Mouse (Mus musculus) left cerebral cortex, postnatal 25 days (tissue): Measurements from ENCODE around the gene Rab1a. TPM values are rescaled to one million over a fixed set of nuclear protein-coding genes. Genes with fewer than 3 reads are reported as not detected.
"Not testable (repeated sequence)": the region's sequence is repeated elsewhere in the genome, so short reads cannot be mapped to it uniquely, and the experiment has no call there.

Source experiments
- DNase-seq, 2 experiments: peaks; one replicate each; pipeline ENCODE4 v3.0.0; 2022; ENCODE audit warnings: low spot score in 2 of 2, mixed read lengths in 1 of 2
- intact Hi-C: fragments of 180-260 bp; cut with DNase I; formaldehyde crosslinking; loops from one replicate; pipeline ENCODE4 v1.15.1; 2025
- total RNA-seq, 2 experiments: library from RNA; stranded (reverse); gene quantifications; 2 replicates each; pipeline ENCODE4 v1.2.3; 2021

Rab1a gene
- total RNA-seq, 2 experiments from 2014 or later: 196 to 209 TPM

DNA sequence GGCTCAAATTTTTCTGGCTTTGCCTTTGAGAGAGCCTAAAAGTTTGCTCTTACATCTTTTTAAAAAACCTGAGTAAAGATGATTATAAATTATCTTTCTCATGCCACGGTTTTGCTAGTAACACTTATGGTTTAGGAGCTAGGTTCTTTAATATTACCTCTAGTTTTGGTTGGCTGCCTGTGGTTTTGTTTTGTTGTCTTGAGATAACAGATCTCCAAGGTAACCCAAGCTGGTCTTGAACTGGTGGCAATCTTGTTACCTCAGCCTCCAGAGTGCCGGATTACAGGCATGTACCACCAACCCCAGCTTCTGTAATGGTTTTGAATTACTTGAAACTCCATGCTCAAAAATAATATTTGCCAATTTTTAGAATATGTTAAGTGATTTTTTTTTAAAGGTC, 10.6 kb downstream of the Rab1a start:
- intact Hi-C loops: no loop called here
- DNase-seq: no peak

DNA sequence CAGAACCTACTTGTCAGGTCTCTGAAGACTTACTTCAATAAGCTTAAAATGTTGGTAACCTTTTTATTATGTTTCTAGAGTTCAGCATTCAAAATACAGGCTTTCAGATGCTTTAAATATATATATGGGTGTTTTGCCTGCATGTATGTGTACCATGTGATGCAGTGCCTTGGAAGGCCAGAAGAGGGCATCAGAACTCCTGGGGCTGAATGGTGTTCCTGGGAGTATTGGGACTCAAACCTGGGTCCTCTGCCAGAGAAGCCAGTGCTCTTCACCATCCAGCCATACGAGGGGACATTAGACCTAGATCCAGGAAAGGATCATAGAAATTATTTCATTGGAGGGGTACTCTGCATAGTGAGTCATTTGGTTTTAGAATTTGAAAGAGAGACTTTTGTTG, 13.5 kb downstream of the Rab1a start:
- intact Hi-C loops: no loop called here
- DNase-seq: no peak

DNA sequence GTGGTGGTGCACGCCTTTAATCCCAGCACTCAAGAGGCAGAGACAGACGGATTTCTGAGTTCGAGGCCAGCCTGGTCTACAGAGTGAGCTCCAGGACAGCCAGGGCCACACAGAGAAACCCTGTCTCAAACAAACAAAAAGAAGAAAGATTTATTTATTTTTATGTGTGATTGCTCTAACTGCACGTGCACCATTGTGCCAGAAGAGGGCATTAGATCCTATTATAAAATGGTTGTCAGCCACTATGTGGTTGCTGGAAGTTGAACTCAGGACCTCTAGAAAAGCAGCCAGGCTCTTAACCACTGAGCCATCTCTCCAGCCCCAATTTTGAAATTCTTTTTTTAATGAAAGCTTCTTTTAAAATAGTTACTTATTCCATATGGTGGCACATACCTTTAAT, 15.2 kb downstream of the Rab1a start:
- intact Hi-C loops: no loop called here
- DNase-seq: no peak

DNA sequence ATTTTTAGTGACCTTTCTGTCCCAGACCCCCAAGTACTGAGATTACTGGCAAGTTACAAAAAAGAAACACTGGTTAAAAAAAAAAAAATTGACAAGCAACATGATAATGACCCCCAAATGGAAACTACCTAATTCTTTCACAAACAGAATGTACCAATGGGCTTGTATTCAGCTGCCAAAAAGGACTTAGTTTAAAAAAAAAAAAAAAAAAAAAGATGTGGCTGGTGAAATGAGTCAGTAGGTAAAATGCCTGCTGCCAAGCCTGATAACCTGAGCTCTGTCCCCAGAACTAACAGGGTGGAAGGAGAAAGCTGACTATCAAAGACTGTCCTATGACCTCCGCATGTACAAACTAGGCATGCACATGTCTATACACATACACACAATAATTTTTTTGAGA, 16.0 kb downstream of the Rab1a start:
- intact Hi-C loops: no loop called here
- no peak for DNase-seq

DNA sequence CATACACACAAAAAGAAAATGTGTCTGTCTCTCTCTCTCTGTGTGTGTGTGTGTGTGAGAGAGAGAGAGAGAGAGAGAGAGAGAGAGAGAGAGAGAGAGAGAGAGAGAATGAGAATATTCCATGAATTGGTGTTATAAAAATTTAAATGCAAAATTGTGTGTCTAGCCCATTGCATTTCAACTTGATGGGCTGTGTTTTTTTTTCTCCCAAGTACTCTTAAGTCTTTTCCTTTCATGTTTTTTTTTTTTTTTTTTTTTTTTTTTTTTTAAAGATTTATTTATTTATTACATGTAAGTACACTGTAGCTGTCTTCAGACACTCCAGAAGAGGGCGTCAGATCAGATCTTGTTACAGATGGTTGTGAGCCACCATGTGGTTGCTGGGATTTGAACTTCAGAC, 20.4 kb downstream of the Rab1a start:
- DNase-seq, intact Hi-C loops: not testable (repeated sequence)

DNA sequence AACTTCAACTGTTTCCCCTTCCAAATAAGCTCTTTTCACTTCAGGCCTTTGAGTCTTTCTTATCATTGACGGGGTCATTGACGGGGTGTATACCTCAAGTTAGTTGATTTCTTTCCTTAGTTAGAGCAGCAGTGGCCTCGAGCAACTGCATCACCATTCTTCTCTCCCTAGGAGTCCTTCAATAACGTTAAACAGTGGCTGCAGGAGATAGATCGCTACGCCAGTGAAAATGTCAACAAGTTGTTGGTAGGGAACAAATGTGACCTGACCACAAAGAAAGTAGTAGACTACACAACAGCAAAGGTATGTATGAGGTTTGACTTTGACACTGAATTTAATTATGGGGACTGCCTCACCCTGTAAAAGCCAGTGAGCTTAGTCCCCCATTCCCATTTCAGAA, 23.0 kb downstream of the Rab1a start:
- intact Hi-C loops: no loop called here
- no peak for DNase-seq

DNA sequence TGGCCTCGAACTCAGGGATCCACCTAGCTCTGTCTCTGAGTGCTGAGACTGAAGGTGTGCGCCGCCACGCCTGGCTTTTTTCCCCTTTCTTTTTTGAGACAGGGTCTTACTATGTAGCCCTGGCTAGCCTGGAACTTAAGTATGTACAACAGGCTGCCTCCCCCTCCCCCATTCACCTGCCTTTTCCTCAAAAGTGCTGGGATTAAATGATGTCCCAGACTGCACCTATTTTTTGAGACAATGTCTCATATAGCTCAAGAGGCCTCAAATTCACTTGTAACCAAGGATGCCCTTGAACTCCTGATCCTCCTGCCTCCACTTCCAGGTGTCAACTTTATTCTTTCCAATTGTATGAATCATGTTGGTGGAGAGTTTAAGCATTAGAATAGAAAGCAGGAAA, 24.7 kb downstream of the Rab1a start:
- no peak for DNase-seq
- intact Hi-C loops: no loop called here

DNA sequence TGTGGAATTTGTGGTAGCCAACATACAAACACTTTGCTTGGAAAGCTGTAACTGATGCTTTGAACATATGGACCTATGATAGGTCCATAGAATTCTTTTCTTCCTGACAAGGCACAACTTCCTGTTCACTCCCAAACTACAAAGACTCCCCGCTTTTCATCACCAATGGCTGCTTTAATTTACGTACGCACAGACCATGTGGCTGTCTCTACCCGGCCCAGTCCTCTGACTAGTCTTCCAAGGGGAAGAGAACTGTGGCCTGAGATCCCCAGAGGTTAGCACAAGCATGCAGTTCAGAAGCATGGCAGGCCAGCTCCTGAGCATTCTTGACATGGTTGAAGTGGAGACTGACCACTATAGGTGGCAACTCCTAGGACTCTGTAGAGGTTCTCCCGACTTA, 27.4 kb downstream of the Rab1a start:
- DNase-seq: no peak
- intact Hi-C loops: no loop called here

DNA sequence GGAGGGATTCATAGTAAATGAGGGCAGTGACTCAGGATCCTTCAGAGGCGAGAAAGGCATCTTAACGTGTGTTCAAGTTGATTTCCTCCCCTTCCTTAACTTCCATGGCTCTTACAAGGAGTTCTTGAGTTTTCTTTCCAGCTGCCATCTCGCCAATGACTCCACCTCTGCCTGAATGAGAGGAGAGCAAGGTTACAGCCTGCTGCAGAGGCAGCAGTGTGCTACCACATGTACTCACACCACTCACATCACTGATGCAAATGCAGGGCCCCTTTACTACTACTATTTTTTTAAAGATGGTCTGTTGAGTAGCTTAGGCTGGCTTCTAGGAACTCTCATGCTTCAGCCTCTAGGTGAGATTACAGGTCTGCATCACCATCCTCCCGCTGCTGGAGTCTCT, 28.1 kb downstream of the Rab1a start:
- intact Hi-C loops: no loop called here

DNA sequence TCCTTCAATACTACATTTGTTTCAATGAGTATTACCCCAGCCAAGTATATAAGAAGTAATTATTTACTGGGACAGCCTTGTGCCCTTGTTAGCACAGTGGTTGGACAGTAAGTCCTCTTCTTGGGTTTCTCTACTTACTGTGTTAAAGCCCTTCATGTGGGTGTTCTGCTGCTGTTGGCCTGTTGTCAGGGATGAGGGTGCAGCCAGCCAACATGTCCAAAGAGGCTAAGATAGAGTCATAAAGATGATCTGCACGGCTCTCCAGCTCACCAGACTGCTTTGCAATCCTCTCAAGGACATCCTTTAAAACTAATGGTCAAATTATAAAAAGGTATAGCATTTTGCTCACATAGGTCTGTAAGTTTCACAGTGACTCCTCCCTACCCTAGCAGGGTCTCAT, 29.1 kb downstream of the Rab1a start:
- DNase-seq: no peak
- intact Hi-C loops: no loop called here

More for the DNA sequence above, 28.1 kb downstream of the Rab1a start:
- DNase-seq: no peak

DNA sequence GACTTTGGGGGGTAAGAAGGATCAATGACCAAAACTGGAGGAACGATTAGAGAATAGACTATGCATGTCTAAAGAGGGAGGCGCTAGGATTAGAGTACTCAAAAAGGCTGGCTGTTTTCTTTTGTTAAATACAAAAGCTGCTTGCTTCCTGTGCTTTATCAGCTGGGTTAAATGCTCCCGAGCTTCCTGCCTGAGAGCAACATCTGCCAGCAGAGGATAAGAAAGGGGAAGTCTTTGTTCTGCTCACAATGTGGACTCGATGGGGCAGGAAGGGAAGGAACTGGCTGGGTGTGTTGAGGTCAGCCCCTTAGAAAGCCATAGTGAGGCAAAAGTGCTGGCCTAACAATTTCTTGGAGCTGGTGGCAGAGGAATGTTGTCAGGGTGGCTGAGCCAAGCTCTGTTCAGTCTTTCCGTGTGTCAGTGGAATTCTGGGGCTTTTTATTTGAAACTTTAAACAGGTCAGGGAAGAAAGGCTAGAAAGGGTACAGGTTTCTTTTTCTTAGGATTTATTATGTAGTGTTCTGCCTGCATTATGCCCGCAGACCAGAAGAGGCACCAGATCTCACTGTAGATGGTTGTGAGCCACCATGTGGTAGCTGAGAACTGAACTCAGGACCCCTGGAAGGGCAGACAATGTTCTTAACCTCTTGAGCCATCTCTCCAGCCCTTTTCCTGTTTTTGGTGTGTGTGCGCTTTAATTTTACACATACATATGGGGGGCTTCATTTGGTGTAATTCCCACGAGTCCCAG, 30.1 kb downstream of the Rab1a start:
- intact Hi-C loops: no loop called here
- peak in 1 of 2 experiments; percentile 60 for DNase-seq

DNA sequence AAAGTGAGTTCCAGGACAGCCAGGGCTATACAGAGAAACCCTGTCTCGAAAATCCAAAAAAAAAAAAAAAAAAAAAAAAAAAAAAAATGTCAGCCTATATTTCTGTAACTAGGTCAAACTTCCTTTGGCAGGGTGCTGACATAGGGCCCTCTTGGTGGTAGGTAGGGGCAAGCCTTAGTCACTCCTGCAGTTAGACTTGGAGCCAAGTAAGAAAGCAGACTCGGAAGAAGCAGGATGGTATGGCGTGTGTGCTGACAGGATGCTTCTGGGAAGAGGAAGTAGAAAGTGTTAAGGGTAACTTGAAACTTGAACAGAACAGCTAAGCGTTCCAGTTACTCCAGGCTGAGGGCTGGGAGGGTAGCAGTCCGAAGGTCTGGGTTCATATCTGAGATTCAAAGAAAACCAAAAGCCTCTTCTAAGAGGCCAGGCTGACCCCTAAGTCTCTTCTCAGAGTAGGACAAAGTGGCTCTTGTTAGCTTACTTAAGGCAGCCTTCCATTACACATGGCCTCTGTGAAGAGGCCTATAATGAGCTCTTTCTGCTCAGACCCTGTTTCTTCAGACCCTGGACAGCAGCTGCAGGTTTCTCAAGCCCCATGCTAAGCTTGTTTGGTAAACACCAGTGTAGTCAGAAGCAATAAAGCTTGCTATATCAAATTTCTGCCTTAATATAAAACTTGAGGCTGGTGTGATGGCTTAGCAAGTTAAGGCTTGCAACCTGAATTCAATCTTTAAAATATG, 31.0 kb downstream of the Rab1a start:
- DNase-seq: no peak
- intact Hi-C loops: no loop called here

DNA sequence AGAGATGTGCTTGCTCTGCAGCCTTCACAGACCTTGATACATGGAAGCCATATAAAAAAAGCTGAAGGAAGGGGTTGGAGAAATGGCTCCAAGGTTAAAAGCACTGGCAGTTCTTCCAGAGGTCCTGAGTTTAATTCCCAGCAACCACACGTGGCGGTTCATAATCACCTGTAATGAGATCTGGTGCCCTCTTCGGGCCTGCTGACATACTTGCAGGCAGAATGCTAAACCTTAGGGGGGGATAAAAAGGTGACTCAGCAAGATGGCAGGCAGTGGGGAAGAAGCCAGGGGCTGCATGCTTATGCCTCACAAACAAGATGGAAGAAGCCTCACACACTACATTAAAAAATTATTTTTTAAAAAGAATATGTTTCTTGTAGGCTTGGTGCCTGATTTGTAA, 33.0 kb downstream of the Rab1a start:
- intact Hi-C loops: no loop called here
- DNase-seq: no peak

DNA sequence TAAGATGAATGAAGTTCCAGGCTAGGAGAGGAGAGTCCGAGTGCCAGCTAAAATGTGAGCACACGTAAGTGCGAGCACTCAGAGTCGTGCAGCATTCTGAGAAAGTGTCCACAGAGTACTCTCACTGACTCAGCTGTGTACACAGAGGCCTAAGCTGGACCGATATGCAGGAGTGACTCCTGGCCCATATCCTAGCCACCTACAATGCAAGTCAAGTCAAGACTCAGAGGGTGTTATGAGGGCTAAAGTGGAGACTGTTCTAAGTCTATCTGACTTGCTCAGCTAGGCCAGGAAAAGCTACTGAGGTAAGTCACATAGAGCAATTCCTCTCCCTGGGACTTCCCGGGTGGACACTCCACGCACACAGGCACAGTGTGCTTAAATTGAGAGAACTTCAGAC, 35.8 kb downstream of the Rab1a start:
- intact Hi-C loops: no loop called here
- no peak for DNase-seq

DNA sequence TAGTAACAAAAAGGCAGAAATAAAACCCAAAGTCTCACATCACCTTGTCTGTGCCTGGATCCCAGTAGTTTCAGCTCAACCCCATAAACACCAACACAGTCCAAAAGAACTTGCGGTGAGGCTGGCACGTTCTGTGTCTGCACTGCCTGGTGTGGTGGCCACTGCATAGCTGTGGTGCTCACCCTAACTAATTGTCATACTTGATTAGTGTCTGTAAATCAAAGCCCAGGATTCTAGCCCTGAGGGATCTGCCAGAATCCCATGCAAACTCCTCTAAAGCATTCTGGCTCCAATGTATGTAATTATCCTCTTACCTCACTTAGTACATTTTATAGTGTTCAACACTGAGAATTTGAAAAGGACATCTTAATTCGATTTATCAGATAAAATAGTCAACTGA, 36.7 kb downstream of the Rab1a start:
- intact Hi-C loops: no loop called here
- no peak for DNase-seq

DNA sequence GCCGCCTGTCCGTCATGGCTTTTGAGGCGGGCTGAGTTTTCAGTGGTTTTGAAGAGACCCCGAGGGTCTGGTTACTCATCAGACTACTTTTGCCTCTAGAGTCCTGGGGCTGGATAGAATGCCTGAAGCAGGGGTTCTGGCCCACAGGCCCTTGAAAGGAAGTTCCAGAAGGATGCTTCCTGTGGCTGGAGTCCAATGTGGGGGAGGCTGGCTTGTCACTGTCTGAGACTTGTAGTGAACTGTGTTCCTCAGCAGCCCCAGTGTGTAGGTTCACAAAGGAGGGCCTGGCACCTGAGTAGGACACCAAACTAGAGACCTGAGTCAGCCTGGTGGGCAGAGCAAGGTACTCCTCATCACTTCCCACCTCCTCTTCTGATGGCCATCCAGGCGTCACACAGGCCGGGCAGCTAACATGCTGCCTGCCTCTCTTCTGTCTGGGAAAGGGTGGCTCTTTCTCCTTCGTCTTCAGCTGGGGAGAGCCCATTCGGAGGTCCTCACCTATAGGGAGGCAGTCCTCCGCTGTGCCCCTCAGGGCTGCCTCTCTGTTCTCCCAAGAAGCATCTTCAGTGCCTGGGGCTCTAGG, 38.1 kb downstream of the Rab1a start:
- DNase-seq: no peak
- intact Hi-C loops: no loop called here

DNA sequence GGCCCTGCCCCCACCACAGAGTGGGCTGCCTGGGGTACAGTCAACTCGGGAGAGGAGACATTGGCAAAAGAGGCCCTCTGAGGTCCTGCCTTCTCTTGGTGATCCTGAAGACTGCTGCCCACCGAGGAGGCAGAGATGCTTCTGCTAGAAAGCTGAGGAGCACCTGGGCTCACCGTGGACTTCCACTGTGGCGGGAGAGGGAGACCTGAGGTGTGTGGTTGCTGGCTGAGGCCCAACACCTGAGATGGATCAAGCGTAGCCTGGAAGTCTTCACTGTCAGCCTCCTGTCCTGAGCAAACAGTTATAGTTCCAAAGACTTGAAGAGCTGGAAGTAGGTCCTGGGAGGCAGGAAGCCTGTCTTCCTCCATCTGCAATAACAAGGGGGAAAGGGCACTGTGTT, 39.1 kb downstream of the Rab1a start:
- intact Hi-C loops: no loop called here

DNA sequence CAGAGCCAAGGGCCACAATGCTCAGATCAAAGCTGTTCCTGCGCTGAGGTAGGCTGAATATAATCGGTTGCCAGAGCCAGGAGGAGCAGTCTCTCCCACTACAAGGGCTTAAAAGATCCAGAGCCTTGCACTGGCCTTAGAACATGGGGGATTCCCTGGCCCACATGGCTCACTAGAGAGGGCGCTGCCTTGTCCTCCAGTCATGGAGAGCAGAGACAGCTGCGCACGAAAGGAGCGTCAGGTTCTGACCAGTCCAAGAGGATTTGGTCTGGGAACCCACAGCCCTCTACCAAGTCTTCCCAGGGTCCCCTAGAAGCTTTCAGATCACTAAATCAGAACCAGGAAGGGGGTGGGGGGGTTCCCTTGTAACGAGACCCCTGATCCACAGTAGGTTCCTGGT, 40.1 kb downstream of the Rab1a start:
- intact Hi-C loops: no loop called here
- DNase-seq: no peak

More for the DNA sequence above, 39.1 kb downstream of the Rab1a start:
- DNase-seq: no peak

DNA sequence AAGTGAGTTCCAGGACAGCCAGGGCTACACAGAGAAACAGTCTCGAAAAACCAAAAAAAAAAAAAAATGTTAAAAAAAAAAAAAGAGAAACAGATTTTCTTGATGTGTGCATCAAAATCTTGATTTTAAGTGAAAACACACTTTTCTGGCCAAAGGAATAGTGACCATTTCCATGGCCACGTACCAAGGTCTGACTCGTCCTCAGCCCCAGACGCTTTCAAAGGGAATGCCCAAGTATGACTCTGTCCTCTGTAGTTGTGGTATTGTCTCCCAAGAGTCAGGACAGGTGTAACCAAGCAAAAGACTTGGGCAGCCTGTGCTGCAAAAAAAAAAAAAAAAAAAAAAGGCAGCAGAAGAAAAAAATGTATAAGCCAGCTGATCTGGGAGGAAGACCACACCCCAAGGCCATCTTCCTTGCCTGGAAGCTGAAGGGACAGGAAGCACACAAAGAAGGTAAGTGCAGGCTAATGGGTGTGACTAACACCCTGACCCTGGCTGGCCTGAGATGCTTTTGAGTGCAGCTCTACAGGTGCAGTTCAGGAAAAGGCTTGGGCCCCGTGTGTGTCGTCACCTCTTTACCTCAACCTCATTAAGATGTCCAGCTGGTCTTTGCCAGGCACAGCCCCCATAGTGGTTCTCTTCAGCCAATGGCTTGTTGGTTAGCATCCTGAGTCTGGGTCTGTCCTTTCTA, 41.3 kb downstream of the Rab1a start:
- no peak for DNase-seq
- intact Hi-C loops: no loop called here

DNA sequence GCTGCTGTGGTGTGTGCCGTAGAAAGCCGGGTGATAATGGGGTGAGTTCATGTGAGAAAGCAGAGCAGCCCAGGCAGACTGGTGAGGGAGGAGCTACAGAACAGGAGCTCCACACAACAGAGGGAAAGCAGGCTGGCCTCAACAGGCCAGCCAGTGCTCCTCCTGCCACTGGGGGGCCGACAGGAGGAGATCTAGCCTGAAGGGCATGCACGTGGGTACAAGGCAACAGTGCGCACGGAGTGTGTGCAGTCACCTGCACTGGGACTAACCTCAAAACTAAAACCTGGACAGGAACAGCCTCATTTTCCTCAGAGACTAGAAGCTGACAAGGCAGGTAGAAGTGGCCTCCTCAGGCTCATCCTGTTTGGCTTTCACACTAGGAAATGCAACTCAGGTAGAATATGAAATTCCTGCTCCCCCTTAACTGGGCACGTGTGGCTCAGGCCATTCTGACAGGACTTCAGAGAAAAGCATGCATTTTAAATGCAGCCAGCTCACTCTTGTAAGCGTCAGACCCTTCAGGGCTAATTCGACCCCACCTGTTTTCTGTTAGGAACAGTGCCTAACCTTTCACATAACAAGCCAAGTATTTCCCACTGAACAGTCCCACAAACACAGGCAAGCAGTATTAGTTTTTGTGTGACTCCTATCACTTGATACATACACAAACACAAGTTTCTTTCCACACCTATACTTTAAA, 42.1 kb downstream of the Rab1a start:
- intact Hi-C loops: no loop called here
- no peak for DNase-seq
